Mouse (Mus musculus) lung, postnatal 25 days (tissue): ENCODE results near the gene Wwtr1.
A peak's percentile ranks its signal among the peaks of the same experiment; 100 is the strongest.

Source experiments
- DNase-seq: peaks from one replicate; pipeline ENCODE4 v3.0.0; 2022; ENCODE audit warnings: low spot score

The Wwtr1 gene

GRCm38 (mm10) chr3:57575660-57576055, at the start of gene Wwtr1:
Wwtr1 (minus strand) TSS chr3:57575910.
- DNase-seq: peak; percentile 96

DNA sequence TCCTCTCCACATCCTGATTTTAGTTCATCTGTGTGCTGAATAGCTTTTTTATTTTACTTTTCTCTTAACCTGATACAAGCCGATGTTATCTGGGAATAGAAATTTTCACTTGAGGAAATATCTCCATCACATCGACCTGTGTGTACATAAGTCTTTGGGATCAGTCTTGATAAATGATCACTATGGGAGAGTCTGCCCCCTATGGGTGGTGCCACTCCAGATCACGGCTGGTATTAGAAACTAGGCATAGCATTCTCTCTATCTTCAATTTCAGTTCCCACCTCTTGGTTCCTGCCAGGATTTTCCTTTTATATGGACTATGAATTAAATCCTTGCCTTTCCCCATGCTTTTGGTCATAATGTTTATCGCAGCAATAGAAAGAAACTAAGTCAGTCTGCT, 44.0 kb upstream of the Wwtr1 start:
- peak; percentile 28 for DNase-seq

DNA sequence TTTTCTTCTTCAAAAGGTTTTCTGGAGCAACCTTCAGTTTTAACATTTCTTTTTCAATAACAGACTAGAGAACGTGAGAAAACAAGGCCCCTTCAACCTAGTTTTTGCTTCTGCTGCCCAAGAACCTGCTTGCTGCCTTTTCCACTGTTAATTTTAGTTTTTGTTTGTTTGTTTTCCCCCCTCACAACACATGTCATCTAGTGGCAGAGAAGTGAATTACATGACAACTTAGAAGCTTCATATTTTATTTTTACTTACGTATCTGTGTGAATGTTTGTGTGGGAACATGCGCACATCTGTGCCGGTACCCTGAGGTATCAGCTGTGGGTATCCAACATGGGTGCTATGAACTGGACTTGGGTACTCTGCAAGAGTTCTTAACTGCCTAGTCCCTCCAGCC, 39.9 kb upstream of the Wwtr1 start:
- DNase-seq: no peak

GRCm38 (mm10) chr3:57612430-57612997, 36.8 kb upstream of the Wwtr1 start:
- DNase-seq: peak; percentile 15

GRCm38 (mm10) chr3:57611776-57612175, 36.1 kb upstream of the Wwtr1 start:
- no peak for DNase-seq

DNA sequence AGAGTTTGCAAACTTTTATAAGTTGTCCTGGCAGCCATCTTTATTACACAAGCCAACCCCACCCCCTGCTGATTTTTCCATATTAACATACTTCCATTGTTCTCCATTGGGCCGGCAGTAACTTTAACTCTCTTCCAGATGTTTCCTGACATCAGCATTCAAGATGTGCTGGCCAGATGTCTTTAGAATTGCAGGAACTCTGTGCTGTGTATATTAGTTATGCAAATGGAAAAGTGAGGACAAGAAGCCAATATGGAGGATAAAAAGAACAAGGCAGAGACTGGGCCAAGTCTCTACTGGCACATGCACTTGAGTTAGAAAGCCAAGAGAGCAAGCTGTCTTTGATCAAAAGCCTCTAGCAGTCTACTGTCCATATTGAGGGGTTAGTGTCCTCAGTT, 28.9 kb upstream of the Wwtr1 start:
- peak; percentile 16 for DNase-seq

DNA sequence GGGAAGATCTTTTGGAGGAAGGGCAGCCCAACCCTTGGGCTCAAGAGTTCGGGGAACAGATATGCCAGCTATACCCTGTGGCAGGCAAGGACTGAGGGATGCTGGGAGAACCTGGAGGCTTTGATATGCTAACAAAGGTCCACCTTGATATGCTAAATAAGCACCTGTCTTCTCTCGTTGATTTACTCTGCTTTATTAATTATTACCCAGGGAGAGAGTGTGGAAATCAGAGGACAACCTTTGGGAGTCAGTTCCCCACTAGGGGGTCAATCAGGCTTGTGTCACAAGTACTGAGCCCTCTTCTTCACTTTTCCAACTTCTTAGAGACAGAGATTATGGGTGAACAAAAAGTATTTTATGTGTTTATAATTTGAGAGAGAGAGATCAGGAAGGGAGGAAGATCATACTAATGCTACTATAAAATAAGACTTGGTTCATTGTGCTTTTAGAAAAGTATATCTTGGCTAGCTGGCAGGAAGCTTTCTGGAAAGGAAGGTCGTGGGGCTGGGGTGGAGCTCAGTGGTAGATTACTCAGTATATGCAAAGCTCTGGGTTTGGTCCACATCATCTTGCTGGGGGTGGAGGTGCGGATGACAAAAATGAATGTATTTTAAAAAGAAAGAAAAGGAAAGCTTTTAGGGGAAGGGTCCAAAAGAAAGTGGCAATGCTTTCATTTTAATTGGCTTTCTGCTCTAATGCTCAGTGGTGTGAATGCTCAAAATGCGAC, 28.3 kb upstream of the Wwtr1 start:
- no peak for DNase-seq

DNA sequence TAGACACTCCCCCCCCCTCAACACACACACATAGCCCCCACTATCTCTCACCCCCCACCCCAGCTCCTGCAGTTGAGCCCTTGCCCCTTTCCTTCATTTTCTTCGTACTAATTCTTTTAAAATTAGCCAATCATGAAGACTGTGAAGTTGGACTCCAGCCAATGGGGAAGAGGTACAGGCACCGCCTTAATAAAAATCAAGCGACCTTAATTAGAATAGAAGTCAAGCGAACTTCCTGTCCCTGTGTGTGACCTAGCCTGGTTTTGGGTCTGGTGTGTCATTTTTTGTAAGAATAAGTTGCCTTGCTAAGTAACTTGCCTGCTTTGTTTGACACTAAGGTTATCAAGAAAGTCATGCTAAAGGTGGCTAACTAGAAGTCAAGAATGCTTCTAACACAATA, 26.9 kb upstream of the Wwtr1 start:
- DNase-seq: no peak

- peak; percentile 17 for DNase-seq
These were observed 20.9 kb upstream of the Wwtr1 start for GRCm38 (mm10) chr3:57596566-57596965.

GRCm38 (mm10) chr3:57595506-57595905, 19.8 kb upstream of the Wwtr1 start:
- no peak for DNase-seq

DNA sequence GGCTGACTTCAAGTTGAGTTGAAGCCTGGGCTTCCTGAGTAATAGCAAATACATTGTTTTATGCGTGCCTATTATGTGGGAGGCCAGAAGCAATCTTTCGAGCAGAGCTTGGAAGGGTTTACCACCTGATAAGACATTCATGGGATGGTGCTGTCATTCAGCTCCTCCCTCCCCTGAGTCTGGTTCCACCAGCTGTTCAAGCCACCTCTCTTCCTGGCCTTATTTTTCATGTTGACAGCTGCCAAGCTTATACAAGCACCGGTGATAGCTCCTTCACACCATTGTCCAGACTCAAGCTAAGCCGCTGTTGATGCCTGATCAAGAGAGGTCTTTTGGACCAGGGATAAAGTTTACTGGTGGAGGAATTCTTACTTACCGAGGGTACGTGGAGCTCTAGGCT, 10.3 kb upstream of the Wwtr1 start:
- no peak for DNase-seq

GRCm38 (mm10) chr3:57583533-57583932, 7.8 kb upstream of the Wwtr1 start:
- DNase-seq: no peak

- no peak for DNase-seq
These were observed 4.9 kb upstream of the Wwtr1 start for GRCm38 (mm10) chr3:57580426-57581195.

- DNase-seq: peak; percentile 74
These were observed 530 bp upstream of the Wwtr1 start for GRCm38 (mm10) chr3:57576056-57576824.

DNA sequence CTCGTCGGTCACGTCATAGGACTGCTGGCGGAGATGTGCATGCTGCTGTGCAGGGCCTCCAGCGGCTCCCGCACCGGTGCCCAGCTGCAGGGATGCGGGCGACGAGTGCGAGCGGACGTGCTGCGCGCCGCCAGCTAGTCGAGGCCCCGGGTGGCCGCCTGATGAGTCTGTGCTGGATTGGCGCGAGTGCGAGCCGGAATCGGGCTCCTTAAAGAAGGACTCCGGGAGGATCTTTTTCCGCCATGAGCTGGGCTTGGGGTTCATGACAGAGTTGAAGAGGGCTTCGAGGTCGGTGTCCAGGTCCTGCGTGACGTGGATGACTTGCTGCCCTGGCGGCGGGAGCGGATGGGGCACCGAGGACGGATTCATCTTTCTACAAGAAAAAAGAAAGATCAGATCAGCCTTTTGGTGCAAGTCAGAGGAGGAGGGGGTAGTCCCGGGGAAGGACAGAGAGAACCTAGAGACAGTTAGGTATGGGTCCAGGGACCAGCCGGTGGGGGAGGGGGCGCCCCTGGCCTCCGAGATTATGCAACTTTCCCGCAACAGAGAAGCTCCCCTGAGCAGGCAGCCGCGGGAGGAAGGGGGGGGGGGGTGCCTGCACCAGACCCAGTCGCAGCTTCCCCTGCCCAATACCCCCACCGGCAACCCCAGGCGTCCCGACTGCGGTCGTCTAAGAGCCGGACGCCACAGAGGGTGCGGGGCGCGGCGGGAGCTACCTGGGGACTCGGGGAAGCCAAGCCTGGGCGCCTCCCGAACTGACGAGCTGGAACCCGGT, 638 bp downstream of the Wwtr1 start:
- DNase-seq: no peak

- no peak for DNase-seq
These were observed 1.7 kb downstream of the Wwtr1 start for GRCm38 (mm10) chr3:57573898-57574570.

DNA sequence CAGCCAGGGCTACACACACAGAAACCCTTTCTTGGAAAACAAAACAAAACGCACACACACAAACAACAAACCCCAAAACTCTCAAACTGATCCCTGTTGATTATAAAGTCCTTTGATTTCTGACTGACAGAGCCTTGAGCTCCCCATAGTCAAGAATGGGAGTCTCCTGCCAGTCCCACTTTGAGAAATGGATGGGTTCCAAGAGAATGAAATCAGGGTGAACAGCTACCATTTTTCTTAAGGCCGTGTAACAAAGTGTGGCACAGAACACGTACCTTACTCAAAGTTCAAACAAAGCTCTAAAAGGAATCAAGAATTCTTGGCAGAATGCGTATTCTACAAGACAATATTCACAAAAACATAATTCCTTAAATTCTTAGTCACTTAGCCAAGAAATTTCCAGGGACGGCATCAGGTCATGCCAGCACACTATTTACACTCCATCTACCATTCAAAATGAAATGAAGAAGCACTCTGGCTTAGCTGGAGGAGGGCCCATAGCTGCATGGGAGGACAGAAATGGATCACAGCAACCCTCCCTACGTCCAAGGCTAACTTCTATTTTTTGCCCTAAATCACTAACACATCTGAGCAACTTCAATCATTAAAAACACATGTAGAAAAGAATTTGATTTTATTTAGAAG, 3.3 kb downstream of the Wwtr1 start:
- no peak for DNase-seq

- DNase-seq: no peak
These were observed 9.1 kb downstream of the Wwtr1 start for GRCm38 (mm10) chr3:57566655-57567054.

DNA sequence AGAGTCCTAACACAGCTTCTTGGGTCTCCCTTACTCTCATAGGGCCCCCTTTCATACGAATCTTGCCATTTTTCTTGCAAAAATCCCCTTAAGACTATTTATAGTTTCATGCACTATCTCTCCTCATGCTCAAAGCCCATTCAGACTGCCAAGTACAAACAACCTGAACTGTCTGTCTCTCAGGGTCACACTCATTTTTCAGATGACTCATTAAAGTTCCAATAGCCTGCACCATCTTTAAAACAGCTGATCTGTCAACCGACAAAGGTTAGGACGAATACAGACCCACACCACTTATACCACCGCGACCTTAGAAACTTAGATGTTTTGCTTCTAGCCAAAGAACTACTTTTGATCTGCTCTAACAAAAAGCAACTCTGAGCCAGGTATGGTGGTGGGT, 12.1 kb downstream of the Wwtr1 start:
- no peak for DNase-seq

- DNase-seq: no peak
These were observed 12.7 kb downstream of the Wwtr1 start for GRCm38 (mm10) chr3:57562996-57563506.
